ENCODE assay signal across 10 mouse cellular contexts in genomic region chr19:37907451-37908320, GRCm38 (mm10).
A peak's percentile ranks its signal among the peaks of the same experiment; 100 is the strongest.
DNase-seq lines count a peak whose midpoint lies in the region; ATAC-seq lines count a peak whose summit lies in the region.
"Had no signal": no experiment of that assay in that cellular context is flagged by ENCODE, and none has a peak within 500 bp of the region (broad histone marks: within the 10 kb centered on the region; RNA-seq: fewer than 3 reads in every experiment).

No protein-coding gene starts in this region.

- 25% methylated on average over 17 of the region's 17 CpGs for WGBS in heart, embryonic 11.5 days (ENCODE audit: insufficient replicate concordance)
- WGBS in embryonic facial prominence, embryonic 11.5 days, result 19% methylated on average over 17 of the region's 17 CpGs
- 26% methylated on average over 17 of the region's 17 CpGs for WGBS in intestine, embryonic 15.5 days

- no peak for ATAC-seq in heart, embryonic 11.5 days (replicated peaks; ENCODE audit: insufficient number of reproducible peaks, low FRiP score, low TSS enrichment)
- no peak; the same call in 1 of the 2 replicates for ATAC-seq in embryonic facial prominence, embryonic 11.5 days (replicated peaks; ENCODE audit: insufficient number of reproducible peaks, low FRiP score, low TSS enrichment, low read depth)
- no peak for ATAC-seq in megakaryocyte, adult 5-6 weeks (ENCODE audit: poor library complexity, severe bottlenecking)
- no peak for ATAC-seq in intestine, embryonic 15.5 days

- 0 out of 2 replicates have a peak, but pooled peaks cover 8% of the 10 kb centered on the region for H3K4me1 ChIP-seq in heart, embryonic 11.5 days (ENCODE audit: control insufficient read depth, insufficient read depth, low read length)
- peaks cover 2% of the 10 kb centered on the region; the same call in 1 of the 2 replicates for H3K4me1 ChIP-seq in embryonic facial prominence, embryonic 11.5 days (ENCODE audit: control insufficient read depth, insufficient read depth, low read length)
- H3K4me1 ChIP-seq in intestine, embryonic 15.5 days (replicated peaks), result 0 out of 2 replicates have a peak, but pooled peaks cover 4% of the 10 kb centered on the region
- H3K4me1 ChIP-seq: liver, embryonic 13.5 days had no signal

- H3K4me2 ChIP-seq in heart, embryonic 11.5 days, result peak overlapping the region; percentile 31
- no peak overlapping the region for H3K4me2 ChIP-seq in embryonic facial prominence, embryonic 11.5 days (ENCODE audit: low read depth, low read length)
- H3K4me2 ChIP-seq in intestine, embryonic 15.5 days (replicated peaks), result no peak overlapping the region
- H3K4me2 ChIP-seq: liver, embryonic 13.5 days had no signal

- H3K36me3 ChIP-seq in heart, embryonic 11.5 days (ENCODE audit: control insufficient read depth, insufficient read depth, low read length), result no peaks in the 10 kb centered on the region
- H3K36me3 ChIP-seq in embryonic facial prominence, embryonic 11.5 days (replicated peaks; ENCODE audit: control insufficient read depth, insufficient read depth, low read depth, low read length), result no peaks in the 10 kb centered on the region
- H3K36me3 ChIP-seq in intestine, embryonic 15.5 days, result no peaks in the 10 kb centered on the region
- H3K36me3 ChIP-seq: liver, embryonic 13.5 days had no signal

- H3K9ac ChIP-seq in heart, embryonic 11.5 days (ENCODE audit: low read depth, low read length), result no peak overlapping the region
- H3K9ac ChIP-seq in embryonic facial prominence, embryonic 11.5 days (replicated peaks; ENCODE audit: low read length), result no peak overlapping the region
- no peak overlapping the region for H3K9ac ChIP-seq in intestine, embryonic 15.5 days
- H3K9ac ChIP-seq: liver, embryonic 13.5 days had no signal

- H3K4me3 ChIP-seq in heart, embryonic 11.5 days (ENCODE audit: low read depth, low read length), result no peak overlapping the region
- no peak overlapping the region for H3K4me3 ChIP-seq in embryonic facial prominence, embryonic 11.5 days (ENCODE audit: low read depth, low read length)
- H3K4me3 ChIP-seq in intestine, embryonic 15.5 days (replicated peaks), result no peak overlapping the region
- H3K4me3 ChIP-seq: liver, embryonic 13.5 days had no signal

- no peaks in the 10 kb centered on the region for H3K27me3 ChIP-seq in heart, embryonic 11.5 days (ENCODE audit: control insufficient read depth, insufficient read depth, low read length)
- no peaks in the 10 kb centered on the region for H3K27me3 ChIP-seq in embryonic facial prominence, embryonic 11.5 days (ENCODE audit: control insufficient read depth, insufficient read depth, low read length)
- no peaks in the 10 kb centered on the region for H3K27me3 ChIP-seq in intestine, embryonic 15.5 days (replicated peaks)
- H3K27me3 ChIP-seq: liver, embryonic 13.5 days had no signal

- no peak overlapping the region for H3K27ac ChIP-seq in heart, embryonic 11.5 days (ENCODE audit: low read depth, low read length)
- peak overlapping the region; percentile 36; the same call in 1 of the 2 replicates for H3K27ac ChIP-seq in embryonic facial prominence, embryonic 11.5 days (replicated peaks; ENCODE audit: low read depth, low read length)
- H3K27ac ChIP-seq in intestine, embryonic 15.5 days, result no peak overlapping the region
- H3K27ac ChIP-seq: liver, embryonic 13.5 days had no signal

- no peak for DNase-seq in heart, adult 9 months (ENCODE audit: low spot score in 2 of 2)
- peak; percentile 31 for DNase-seq in 416B (ENCODE audit: low read depth)
- DNase-seq in embryonic facial prominence, embryonic 11.5 days (ENCODE audit: low spot score), result peak; percentile 77
- peak; percentile 28 to 37 for DNase-seq in left cerebral cortex, adult 18-20 months (ENCODE audit: low spot score in 2 of 2)
- DNase-seq in spleen, postnatal 10 days (ENCODE audit: low spot score in 2 of 2), result no peak
- DNase-seq: cerebellum, adult 9-11 months; liver, embryonic 13.5 days had no signal

- H3K9me3 ChIP-seq in heart, embryonic 11.5 days (replicated peaks; ENCODE audit: control insufficient read depth, low read length), result no peaks in the 10 kb centered on the region
- H3K9me3 ChIP-seq in embryonic facial prominence, embryonic 11.5 days (replicated peaks; ENCODE audit: control insufficient read depth, low read length), result no peaks in the 10 kb centered on the region
- H3K9me3 ChIP-seq in intestine, embryonic 15.5 days, result no peaks in the 10 kb centered on the region
- H3K9me3 ChIP-seq: liver, embryonic 13.5 days had no signal

Comparison
In these comparisons a context has a peak if more than half of its experiments do, and no peak if none do; other contexts are left out.
1. DNase-seq: peak in 416B (single experiment), embryonic facial prominence, embryonic 11.5 days (single experiment) and left cerebral cortex, adult 18-20 months (2 of 2); none in heart, adult 9 months (0 of 2) and spleen, postnatal 10 days (0 of 2).